Mouse (Mus musculus) right cerebral cortex, postnatal 25 days (tissue): Measurements from ENCODE around the gene Zfp768.
A peak's percentile ranks its signal among the peaks of the same experiment; 100 is the strongest.
"Not testable (repeated sequence)": the region's sequence is repeated elsewhere in the genome, so short reads cannot be mapped to it uniquely, and the experiment has no call there.

Experiments
- DNase-seq: peaks from one replicate; pipeline ENCODE4 v3.0.0; 2022

Gene Zfp768

GRCm38 (mm10) chr7:127355796-127356195 is 10.4 kb upstream of the Zfp768 start:
- no peak for DNase-seq

- DNase-seq = no peak
These were observed 6.0 kb upstream of the Zfp768 start for GRCm38 (mm10) chr7:127351230-127352004.

- DNase-seq = no peak
These were observed 1.3 kb upstream of the Zfp768 start for GRCm38 (mm10) chr7:127346676-127347075.

GRCm38 (mm10) chr7:127345092-127345491 is 297 bp downstream of the Zfp768 start:
- DNase-seq = peak; percentile 68

- DNase-seq = no peak
These were observed 1.0 kb downstream of the Zfp768 start for GRCm38 (mm10) chr7:127344371-127344770.

GRCm38 (mm10) chr7:127343351-127344019 is 1.9 kb downstream of the Zfp768 start:
- no peak for DNase-seq

- DNase-seq = no peak
These were observed 2.5 kb downstream of the Zfp768 start for GRCm38 (mm10) chr7:127342888-127343287.

- DNase-seq = no peak
These were observed 3.1 kb downstream of the Zfp768 start for GRCm38 (mm10) chr7:127342332-127342731.

- not testable (repeated sequence) for DNase-seq
These were observed 3.5 kb downstream of the Zfp768 start for GRCm38 (mm10) chr7:127341861-127342260.

- DNase-seq = no peak
These were observed 4.0 kb downstream of the Zfp768 start for GRCm38 (mm10) chr7:127341356-127341755.

- DNase-seq = no peak
These were observed 7.8 kb downstream of the Zfp768 start for GRCm38 (mm10) chr7:127337636-127338035.

- no peak for DNase-seq
These were observed 9.8 kb downstream of the Zfp768 start for GRCm38 (mm10) chr7:127335604-127336003.

GRCm38 (mm10) chr7:127333240-127333639 is 12.1 kb downstream of the Zfp768 start:
- no peak for DNase-seq

- DNase-seq = peak; percentile 24
These were observed 18.7 kb downstream of the Zfp768 start for GRCm38 (mm10) chr7:127326685-127327084.

- DNase-seq = no peak
These were observed 19.8 kb downstream of the Zfp768 start for GRCm38 (mm10) chr7:127325550-127325949.

GRCm38 (mm10) chr7:127324944-127325343 is 20.4 kb downstream of the Zfp768 start:
- DNase-seq = no peak

GRCm38 (mm10) chr7:127322085-127322484 is 23.3 kb downstream of the Zfp768 start:
- no peak for DNase-seq

- DNase-seq = no peak
These were observed 24.3 kb downstream of the Zfp768 start for GRCm38 (mm10) chr7:127321106-127321505.

GRCm38 (mm10) chr7:127313912-127314311 is 31.5 kb downstream of the Zfp768 start:
- DNase-seq = no peak

GRCm38 (mm10) chr7:127309951-127310350 is 35.4 kb downstream of the Zfp768 start:
- no peak for DNase-seq

- peak; percentile 29 for DNase-seq
These were observed 36.5 kb downstream of the Zfp768 start for GRCm38 (mm10) chr7:127308887-127309286.

GRCm38 (mm10) chr7:127308431-127308830 is 37.0 kb downstream of the Zfp768 start:
- DNase-seq = no peak

GRCm38 (mm10) chr7:127297586-127298193 is 47.7 kb downstream of the Zfp768 start:
- DNase-seq = no peak
